Comparison of ENCODE assay signal across 8 mouse cellular contexts in the genomic region with DNA sequence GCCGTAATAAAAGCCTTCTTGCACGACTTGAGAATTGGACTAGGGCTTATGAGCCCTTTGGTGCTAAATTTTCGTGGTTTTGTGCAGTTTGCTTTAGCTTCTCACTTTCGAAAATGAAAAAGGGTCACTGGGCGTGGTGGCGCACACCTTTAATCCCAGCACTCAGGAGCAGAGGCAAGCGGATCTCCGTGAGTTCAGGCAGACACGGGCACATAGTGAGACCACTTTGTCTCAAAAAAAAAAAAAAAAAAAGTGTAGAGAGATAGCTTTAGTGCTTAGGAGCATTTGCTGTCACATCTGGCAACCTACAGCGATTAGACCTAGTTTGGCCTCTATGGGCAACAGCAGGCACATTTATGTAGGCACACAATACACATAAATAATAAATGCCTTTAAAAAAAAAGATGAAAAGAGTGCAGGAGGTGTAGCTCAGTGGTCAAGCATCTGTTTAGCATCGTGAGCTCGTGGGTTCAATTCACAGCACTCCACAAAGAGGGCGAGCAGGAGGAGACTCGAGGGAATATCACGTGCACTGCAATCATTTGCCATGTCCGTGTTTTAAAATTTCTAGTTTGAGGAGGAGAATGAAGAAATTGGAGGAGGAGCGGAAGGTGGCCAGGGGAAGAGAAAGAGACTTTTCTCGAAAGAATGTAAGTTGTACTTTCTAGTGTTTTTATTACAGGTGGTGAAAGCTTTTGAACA. TPM values are rescaled to one million over a fixed set of nuclear protein-coding genes. Genes with fewer than 3 reads are reported as not detected.
DNase-seq lines count a peak whose midpoint lies in the region; ATAC-seq and TF ChIP-seq lines count a peak whose summit lies in the region.

No protein-coding gene starts in this region.

- TF ChIP-seq CTCF in testis, adult 2 months (IDR thresholded peaks at IDR 0.05; ENCODE audit: control insufficient read depth, insufficient read depth, insufficient replicate concordance, low read depth, low read length), result no peak
- no peak for TF ChIP-seq CTCF in stomach, postnatal 0 days (IDR thresholded peaks at IDR 0.05; ENCODE audit: low read depth)

- peak; percentile 2 for DNase-seq in embryo, embryonic 10.5 days (ENCODE audit: low spot score)
- DNase-seq in embryo, embryonic 10 days (ENCODE audit: low spot score), result no peak
- DNase-seq in testis, postnatal 14 days (ENCODE audit: low spot score), result no peak
- DNase-seq in stomach, postnatal 0 days (ENCODE audit: low spot score), result no peak
- no peak for DNase-seq in natural killer cell, adult 2 months (ENCODE audit: low spot score in 2 of 2)
- DNase-seq in frontal cortex, postnatal 14 days (ENCODE audit: low spot score in 2 of 2), result no peak

- peak overlapping the region; percentile 96 for H3K4me3 ChIP-seq in testis, adult 2 months (ENCODE audit: control insufficient read depth, low read depth, low read length)
- H3K4me3 ChIP-seq in limb, embryonic 15.5 days, result peak overlapping the region; percentile 72
- peak overlapping the region; percentile 73 for H3K4me3 ChIP-seq in stomach, postnatal 0 days (ENCODE audit: low read depth, low read length)

- H3K36me3 ChIP-seq in testis, adult 2 months (ENCODE audit: control insufficient read depth, insufficient read depth, low read length), result no peaks in the 10 kb centered on the region
- no peaks in the 10 kb centered on the region for H3K36me3 ChIP-seq in limb, embryonic 15.5 days
- no peaks in the 10 kb centered on the region for H3K36me3 ChIP-seq in stomach, postnatal 0 days (ENCODE audit: control insufficient read depth, insufficient read depth, low read length)

- peak overlapping the region; percentile 79 for H3K9ac ChIP-seq in limb, embryonic 15.5 days
- H3K9ac ChIP-seq in stomach, postnatal 0 days (ENCODE audit: low read length), result peak overlapping the region; percentile 81

- H3K27ac ChIP-seq in testis, adult 2 months (ENCODE audit: control insufficient read depth, insufficient read depth, low read depth, low read length), result peak overlapping the region; percentile 83; the same call in 1 of the 2 replicates
- peak overlapping the region; percentile 85; the same call in 1 of the 2 replicates for H3K27ac ChIP-seq in limb, embryonic 15.5 days
- no peak overlapping the region for H3K27ac ChIP-seq in stomach, postnatal 0 days (replicated peaks)

- H3K9me3 ChIP-seq in limb, embryonic 15.5 days, result no peaks in the 10 kb centered on the region
- H3K9me3 ChIP-seq in stomach, postnatal 0 days (ENCODE audit: control insufficient read depth, low read length), result no peaks in the 10 kb centered on the region

- TF ChIP-seq POLR2A in testis, adult 2 months (IDR thresholded peaks at IDR 0.05; ENCODE audit: control insufficient read depth, low read depth, low read length), result no peak

- TF ChIP-seq EP300 in stomach, postnatal 0 days (optimal IDR thresholded peaks at IDR 0.05), result no peak

- peak overlapping the region; percentile 73 for H3K4me2 ChIP-seq in limb, embryonic 15.5 days
- H3K4me2 ChIP-seq in stomach, postnatal 0 days (replicated peaks; ENCODE audit: low read depth), result peak overlapping the region; percentile 70

- H3K4me1 ChIP-seq in testis, adult 2 months (ENCODE audit: control insufficient read depth, insufficient read depth, low read length), result peaks cover 3% of the 10 kb centered on the region
- H3K4me1 ChIP-seq in limb, embryonic 15.5 days, result peaks cover 18% of the 10 kb centered on the region
- H3K4me1 ChIP-seq in stomach, postnatal 0 days (replicated peaks; ENCODE audit: control insufficient read depth, insufficient read depth), result 0 out of 2 replicates have a peak, but pooled peaks cover 2% of the 10 kb centered on the region

- no peak for ATAC-seq in limb, embryonic 15.5 days (ENCODE audit: insufficient number of reproducible peaks, low FRiP score, low TSS enrichment, low read depth)
- ATAC-seq in stomach, postnatal 0 days (ENCODE audit: low FRiP score, low TSS enrichment), result no peak

- H3K27me3 ChIP-seq in testis, adult 2 months (ENCODE audit: control insufficient read depth, insufficient read depth, low read length), result no peaks in the 10 kb centered on the region
- no peaks in the 10 kb centered on the region for H3K27me3 ChIP-seq in limb, embryonic 15.5 days
- no peaks in the 10 kb centered on the region for H3K27me3 ChIP-seq in stomach, postnatal 0 days (ENCODE audit: control insufficient read depth, insufficient read depth, low read length)

- 38% methylated on average over 18 of the region's 18 CpGs for WGBS in limb, embryonic 15.5 days
- 43% methylated on average over 18 of the region's 18 CpGs for WGBS in stomach, postnatal 0 days

RNA-seq across cellular contexts. Expression of a gene that starts 1.0 kb away (rescaled TPM):
- polyA plus RNA-seq in testis, adult 2 months (2012; rRNA removed), result 7.3 and 12.1 TPM in 2 replicates
- polyA plus RNA-seq in limb, embryonic 15.5 days (2015; fragmentation: Nextera tagmentation; extraction: Ambion mirVana), result 48.7 and 53.5 TPM in 2 replicates
- polyA plus RNA-seq in stomach, postnatal 0 days (2015; fragmentation: Nextera tagmentation; extraction: Ambion mirVana), result 40.0 and 42.2 TPM in 2 replicates

RNA-seq across cellular contexts. Expression of a gene that starts 10.2 kb away (rescaled TPM):
- polyA plus RNA-seq in testis, adult 2 months (2012; rRNA removed), result 3.2 and 4.0 TPM in 2 replicates
- 52.2 and 53.4 TPM in 2 replicates for polyA plus RNA-seq in limb, embryonic 15.5 days (2015; fragmentation: Nextera tagmentation; extraction: Ambion mirVana)
- 29.9 and 33.0 TPM in 2 replicates for polyA plus RNA-seq in stomach, postnatal 0 days (2015; fragmentation: Nextera tagmentation; extraction: Ambion mirVana)

RNA-seq across cellular contexts. Expression of a gene that starts 18.6 kb away (rescaled TPM):
- polyA plus RNA-seq in testis, adult 2 months (2012; rRNA removed), result 11.2 and 14.3 TPM in 2 replicates
- polyA plus RNA-seq in limb, embryonic 15.5 days (2015; fragmentation: Nextera tagmentation; extraction: Ambion mirVana), result 15.8 and 18.1 TPM in 2 replicates
- 5.3 and 5.7 TPM in 2 replicates for polyA plus RNA-seq in stomach, postnatal 0 days (2015; fragmentation: Nextera tagmentation; extraction: Ambion mirVana)

RNA-seq across cellular contexts. Expression of a gene that starts 36.1 kb away (rescaled TPM):
- 144 and 149 TPM in 2 replicates for polyA plus RNA-seq in testis, adult 2 months (2012; rRNA removed)
- 0.63 and 0.77 TPM in 2 replicates for polyA plus RNA-seq in limb, embryonic 15.5 days (2015; fragmentation: Nextera tagmentation; extraction: Ambion mirVana)
- polyA plus RNA-seq in stomach, postnatal 0 days (2015; fragmentation: Nextera tagmentation; extraction: Ambion mirVana), result 30.8 and 32.0 TPM in 2 replicates

RNA-seq across cellular contexts. Expression of a gene that starts 38.5 kb away (rescaled TPM):
- polyA plus RNA-seq in testis, adult 2 months (2012; rRNA removed), result 680 and 743 TPM in 2 replicates
- 0.26 TPM in 1 of 2 replicates, not detected in the other for polyA plus RNA-seq in limb, embryonic 15.5 days (2015; fragmentation: Nextera tagmentation; extraction: Ambion mirVana)
- 0.34 TPM in 1 of 2 replicates, not detected in the other for polyA plus RNA-seq in stomach, postnatal 0 days (2015; fragmentation: Nextera tagmentation; extraction: Ambion mirVana)
